Mouse (Mus musculus) thymus, postnatal 36 days (tissue): ENCODE data around the gene Creb5.

Source experiments
- DNase-seq, 2 experiments: peaks; one replicate each; pipeline ENCODE4 v3.0.0; 2022; ENCODE audit warnings: mixed read lengths in 2 of 2

The Creb5 gene

GRCm38 (mm10) chr6:53653706-53654360, 366.8 kb downstream of the Creb5 start:
- DNase-seq = no peak

GRCm38 (mm10) chr6:53654361-53654824, 367.3 kb downstream of the Creb5 start:
- DNase-seq = no peak

- DNase-seq = no peak
Measured at GRCm38 (mm10) chr6:53656466-53656865, 369.4 kb downstream of the Creb5 start.

GRCm38 (mm10) chr6:53657483-53657882, 370.4 kb downstream of the Creb5 start:
- DNase-seq = no peak

- DNase-seq = no peak
Measured at GRCm38 (mm10) chr6:53662858-53663833, 376.1 kb downstream of the Creb5 start.

GRCm38 (mm10) chr6:53664759-53665158, 377.7 kb downstream of the Creb5 start:
- no peak for DNase-seq

GRCm38 (mm10) chr6:53666503-53666902, 379.4 kb downstream of the Creb5 start:
- no peak for DNase-seq

GRCm38 (mm10) chr6:53678307-53678706, 391.2 kb downstream of the Creb5 start:
- no peak for DNase-seq

- no peak for DNase-seq
Measured at GRCm38 (mm10) chr6:53680046-53680445, 393.0 kb downstream of the Creb5 start.

GRCm38 (mm10) chr6:53684416-53684815, 397.3 kb downstream of the Creb5 start:
- DNase-seq = no peak

GRCm38 (mm10) chr6:53685323-53685722, 398.3 kb downstream of the Creb5 start:
- no peak for DNase-seq

GRCm38 (mm10) chr6:53688762-53689477, 401.9 kb downstream of the Creb5 start:
- DNase-seq = no peak

GRCm38 (mm10) chr6:53691006-53691405, 403.9 kb downstream of the Creb5 start:
- DNase-seq = no peak

- no peak for DNase-seq
Measured at GRCm38 (mm10) chr6:53695216-53695615, 408.1 kb downstream of the Creb5 start.

GRCm38 (mm10) chr6:53696471-53696870, 409.4 kb downstream of the Creb5 start:
- DNase-seq = no peak

GRCm38 (mm10) chr6:53696921-53697320, 409.9 kb downstream of the Creb5 start:
- DNase-seq = no peak

GRCm38 (mm10) chr6:53698128-53698749, 411.2 kb downstream of the Creb5 start:
- DNase-seq = no peak

GRCm38 (mm10) chr6:53704440-53704839, 417.4 kb downstream of the Creb5 start:
- no peak for DNase-seq

- no peak for DNase-seq
Measured at GRCm38 (mm10) chr6:53706604-53707330, 419.7 kb downstream of the Creb5 start.

GRCm38 (mm10) chr6:53707795-53708194, 420.7 kb downstream of the Creb5 start:
- no peak for DNase-seq

- no peak for DNase-seq
Measured at GRCm38 (mm10) chr6:53709694-53710442, 422.8 kb downstream of the Creb5 start.
